Mouse (Mus musculus) embryo, embryonic 10.5 days (tissue): ENCODE results near the gene Maats1.
"Not testable (repeated sequence)": the region's sequence is repeated elsewhere in the genome, so short reads cannot be mapped to it uniquely, and the experiment has no call there.

Source experiments
- DNase-seq: peaks from one replicate; pipeline ENCODE4 v3.0.0-alpha.2; 2015; ENCODE audit warnings: low spot score

Maats1 gene

DNA sequence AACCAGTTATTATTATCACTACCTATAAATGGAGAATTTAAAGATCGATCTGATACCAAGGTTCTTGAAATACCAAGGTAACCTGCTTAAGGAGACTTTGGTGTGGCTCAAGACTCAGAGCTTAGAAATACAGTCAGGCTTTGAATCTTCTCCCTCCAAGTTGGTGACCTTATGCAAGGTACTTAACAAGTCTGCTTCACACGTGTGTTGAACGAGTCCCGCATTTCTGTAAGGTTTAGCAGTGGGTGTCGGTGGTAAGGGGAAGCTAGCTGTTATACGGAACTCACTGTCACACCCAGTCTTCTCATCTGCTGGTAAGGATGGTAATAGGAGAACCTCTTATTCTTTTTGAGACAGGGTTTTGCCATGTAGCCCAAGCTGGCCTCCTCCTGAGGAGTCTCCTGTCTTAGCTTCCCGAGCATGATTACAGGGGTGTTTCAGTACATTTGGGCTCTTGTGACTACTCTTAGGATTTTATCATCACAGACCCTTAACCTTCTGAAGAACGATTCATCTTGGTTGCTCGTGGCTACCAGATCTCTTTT lies 6.3 kb upstream of the Maats1 start:
- DNase-seq: no peak

DNA sequence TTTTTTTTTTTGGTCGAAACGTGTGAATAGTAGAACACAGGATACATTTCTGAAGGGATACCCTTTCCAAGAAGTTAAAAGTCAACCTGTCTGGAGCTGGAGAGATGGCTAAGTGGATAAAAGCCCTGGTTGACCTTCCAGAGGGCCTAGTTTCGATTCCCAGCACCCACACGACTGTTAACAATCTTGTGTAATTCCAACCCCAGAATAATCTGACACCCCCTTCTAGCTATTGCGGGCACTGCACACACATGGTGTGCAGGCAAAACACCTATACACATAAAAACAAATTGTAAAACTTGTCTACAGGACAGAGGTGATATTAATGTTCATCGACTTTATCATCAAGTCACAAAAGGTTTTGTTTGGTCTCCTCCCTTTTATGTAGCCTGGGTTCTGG lies 5.6 kb upstream of the Maats1 start:
- no peak for DNase-seq

DNA sequence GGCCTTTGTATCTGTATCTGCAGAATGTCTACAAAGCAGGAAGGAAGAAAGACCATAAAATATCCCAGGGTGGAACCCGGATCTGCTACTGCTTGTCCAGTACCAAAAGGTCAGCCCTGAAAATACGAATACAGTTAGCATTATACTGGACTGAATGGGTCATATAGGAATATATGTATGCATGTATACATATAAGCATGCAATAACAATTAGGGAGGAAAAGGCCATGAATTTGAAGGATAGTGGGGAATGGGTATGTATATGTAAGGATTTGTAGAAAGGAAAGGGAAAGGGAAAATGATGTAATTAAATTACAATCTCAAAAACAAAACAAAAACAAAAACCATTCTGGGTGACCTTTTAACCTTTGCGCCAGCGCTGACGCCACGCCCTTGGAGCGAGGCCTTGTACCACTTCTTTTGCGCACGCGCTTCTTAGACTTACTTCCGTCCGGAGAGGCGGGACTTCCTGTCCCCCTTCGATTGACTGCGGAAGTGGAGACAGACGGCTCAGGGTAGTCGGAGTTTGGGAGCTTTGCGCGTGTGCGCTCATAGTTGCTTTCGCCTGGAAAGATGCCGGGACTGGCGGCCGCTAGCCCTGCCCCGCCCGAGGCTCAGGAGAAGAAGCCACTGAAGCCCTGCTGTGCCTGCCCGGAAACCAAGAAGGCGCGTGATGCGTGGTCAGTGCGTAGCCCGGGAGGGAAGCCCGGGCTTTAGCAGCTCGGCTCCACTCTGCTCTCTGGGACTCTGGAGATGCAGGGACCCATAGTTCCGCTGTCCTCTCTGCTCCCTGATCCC lies 4.8 kb upstream of the Maats1 start, which contains the start of the genes Cox17 and Gm21987:
Gene Cox17 (plus strand): TSS at position 463 of the 797 bp plus-strand sequence.
Gene Gm21987 (plus strand): TSS at position 512 of the 797 bp plus-strand sequence.
- peak; percentile 98 for DNase-seq

DNA sequence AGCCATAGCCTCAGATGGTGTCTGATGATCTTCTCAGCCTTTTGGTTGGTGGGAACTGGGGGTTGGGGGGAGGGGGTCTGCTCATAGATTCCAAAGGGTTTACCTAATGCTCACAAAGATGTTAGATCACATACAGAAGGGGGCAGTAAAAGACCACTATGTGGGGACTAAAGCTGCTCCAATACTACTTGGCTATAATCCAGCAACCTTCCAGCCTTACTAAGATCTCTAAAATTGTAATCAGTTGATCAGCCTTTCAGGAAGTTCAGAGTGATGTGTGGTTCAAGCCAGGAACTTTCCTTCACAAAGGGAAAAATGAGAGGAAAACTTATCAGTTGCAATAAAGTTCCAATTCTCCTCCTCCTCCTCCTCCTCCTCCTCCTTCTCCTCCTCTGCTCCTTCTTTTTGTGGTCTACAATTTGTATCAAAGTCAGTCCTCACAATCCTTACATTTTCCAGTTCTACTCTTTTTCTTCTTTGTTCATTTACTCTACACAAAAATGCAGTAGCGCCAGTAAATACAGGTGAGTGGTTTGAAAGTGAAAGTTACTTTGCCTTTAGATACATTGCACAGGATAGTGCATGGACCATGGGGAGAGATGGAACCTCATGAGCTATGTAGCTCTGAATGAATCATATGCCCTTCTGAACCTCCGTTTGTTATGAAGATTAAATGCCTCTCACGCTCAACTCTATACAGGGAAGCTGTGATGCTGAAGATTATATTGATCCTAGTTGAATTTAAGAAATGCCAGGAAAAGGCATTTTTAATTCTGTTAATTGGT lies 3.2 kb upstream of the Maats1 start:
- DNase-seq: peak; percentile 81

DNA sequence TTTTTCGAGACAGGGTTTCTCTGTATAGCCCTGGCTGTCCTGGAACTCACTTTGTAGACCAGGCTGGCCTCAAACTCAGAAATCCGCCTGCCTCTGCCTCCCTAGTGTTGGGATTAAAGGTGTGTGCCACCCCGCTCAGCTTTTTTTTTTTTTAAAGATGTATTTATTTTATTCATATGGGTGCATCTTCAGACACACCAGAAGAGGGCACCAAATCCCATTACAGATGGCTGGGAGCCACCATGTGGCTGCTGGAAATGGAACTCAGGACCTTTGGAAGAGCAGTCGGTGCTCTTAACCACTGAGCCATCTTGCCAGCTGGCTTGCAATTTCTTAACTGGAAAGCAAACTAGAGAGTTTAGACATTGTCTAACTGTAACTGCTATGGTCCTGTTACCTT lies 3.9 kb downstream of the Maats1 start:
- DNase-seq: not testable (repeated sequence)

DNA sequence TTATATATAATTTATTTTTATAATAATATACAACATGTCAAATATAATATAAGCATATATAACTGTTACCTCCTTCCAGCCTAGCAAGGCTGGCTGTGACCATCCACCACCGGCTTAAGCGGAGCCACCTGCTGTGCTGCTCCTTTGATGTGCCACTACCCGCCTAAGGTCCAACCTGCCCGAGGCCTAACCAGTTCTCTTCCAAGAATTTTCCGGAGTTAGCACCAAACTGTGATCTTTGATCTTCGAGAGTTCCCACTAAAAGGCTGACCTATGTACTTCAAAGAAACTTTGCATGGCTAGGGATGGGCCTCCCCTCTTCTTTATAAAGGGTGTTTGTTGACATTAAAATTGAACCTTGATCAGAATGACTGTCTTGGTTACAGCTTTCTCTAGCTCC lies 7.5 kb downstream of the Maats1 start:
- no peak for DNase-seq

DNA sequence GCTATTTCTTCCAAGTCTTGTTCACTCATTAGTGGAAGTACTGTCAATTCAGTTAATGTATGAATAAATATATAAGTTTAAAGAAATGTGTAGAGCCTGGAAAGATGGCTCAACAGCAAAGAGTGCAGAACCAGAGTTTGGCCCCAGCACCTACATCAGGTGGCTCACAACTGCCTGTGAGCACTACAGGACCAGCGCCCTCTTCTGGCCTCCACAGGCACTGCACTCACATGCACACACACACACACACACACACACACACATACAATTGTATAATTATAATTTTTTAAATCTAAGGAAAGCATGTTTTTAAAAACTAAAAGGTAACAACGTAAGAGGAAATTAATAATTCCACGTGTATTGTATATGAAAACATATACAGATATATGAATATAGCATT lies 12.6 kb downstream of the Maats1 start:
- no peak for DNase-seq

DNA sequence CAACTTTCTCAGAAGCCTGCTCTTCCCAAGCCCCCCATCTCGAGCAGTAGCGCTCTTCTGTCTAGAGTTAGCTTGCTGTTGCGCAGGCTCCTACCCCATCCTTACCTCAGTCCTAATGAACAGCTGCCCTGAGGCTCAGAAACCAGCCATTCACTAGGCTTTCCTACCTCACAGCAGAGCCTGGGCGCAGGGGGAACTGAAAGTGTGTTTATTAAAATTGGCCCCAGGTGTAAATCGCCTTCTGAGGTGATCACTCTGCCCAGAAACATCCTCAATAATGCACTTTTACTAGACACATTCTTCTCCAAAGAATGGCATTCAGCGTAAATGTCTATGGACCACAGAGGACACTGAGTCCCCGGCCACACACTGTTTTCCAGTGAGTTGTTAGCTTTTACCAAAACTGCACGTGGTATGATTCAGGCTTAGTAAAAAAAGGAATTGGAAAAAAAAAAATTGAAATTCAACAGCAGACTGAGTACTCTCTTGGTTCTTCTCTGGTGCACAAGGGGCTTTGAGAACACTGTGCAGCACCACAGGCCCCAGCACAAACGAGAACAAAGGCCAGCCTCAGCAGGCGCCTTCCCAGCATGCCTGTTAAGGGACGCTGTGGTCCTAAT lies 15.1 kb downstream of the Maats1 start:
- DNase-seq: no peak

DNA sequence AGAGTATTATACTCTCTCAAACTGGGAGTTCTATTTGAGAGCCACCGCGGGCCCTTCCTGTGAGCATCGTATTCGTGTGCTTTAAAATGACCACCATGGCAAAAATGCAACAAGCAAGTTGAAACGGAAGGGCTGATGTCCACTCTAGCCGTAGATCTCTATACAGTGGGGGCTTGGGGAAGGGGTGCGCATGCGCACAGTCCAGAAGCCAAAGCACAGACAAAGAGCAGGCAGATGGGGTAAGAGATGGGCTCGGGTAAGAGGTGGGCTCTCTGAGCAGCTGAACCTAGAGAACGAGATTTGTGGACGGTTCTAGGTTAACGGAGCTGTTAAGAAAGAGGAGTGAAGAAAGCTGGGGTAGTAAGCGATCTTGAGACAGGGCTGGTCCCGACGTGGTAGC lies 17.6 kb downstream of the Maats1 start:
- no peak for DNase-seq

DNA sequence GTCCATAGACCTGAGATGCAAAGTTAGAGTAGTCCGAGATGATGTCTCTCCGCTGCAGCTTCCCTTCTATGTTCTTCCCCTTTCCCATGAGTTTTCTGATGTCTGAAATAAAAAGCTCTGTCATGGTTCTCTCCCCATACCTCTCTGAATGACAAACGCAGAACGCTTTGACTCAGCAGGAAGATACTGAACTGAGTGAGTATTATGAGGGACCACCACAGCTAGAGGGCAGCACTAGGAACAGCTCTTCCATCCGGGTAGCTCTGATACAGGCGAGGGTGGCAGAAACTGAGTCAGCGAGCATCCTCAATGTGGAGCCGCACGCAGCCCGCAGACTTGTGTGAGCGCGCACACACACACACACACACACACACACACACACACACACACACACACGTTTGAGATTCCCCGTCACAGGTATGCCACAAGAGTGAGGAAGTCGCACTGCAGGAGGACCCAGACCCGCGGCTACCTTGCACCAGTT lies 20.4 kb downstream of the Maats1 start:
- DNase-seq: peak; percentile 82

DNA sequence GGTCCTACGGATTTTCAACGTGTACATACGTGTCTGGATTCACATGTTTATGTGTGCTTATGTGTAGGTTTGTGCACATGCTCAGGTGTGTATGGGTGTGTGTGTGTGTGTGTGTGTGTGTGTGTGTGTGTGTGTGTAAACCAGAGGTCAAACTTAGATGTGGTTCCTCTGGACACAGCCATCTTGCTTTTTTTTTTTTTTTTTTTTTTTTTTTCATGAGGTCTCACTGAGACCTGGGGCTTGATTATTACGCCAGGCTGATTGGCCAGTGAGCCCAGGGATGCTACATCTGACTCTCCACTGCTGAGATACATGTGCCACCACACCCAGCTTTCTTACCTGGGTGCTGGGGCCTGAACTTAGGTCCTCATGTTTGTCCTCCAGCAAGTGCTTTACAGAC lies 22.9 kb downstream of the Maats1 start:
- DNase-seq: no peak

DNA sequence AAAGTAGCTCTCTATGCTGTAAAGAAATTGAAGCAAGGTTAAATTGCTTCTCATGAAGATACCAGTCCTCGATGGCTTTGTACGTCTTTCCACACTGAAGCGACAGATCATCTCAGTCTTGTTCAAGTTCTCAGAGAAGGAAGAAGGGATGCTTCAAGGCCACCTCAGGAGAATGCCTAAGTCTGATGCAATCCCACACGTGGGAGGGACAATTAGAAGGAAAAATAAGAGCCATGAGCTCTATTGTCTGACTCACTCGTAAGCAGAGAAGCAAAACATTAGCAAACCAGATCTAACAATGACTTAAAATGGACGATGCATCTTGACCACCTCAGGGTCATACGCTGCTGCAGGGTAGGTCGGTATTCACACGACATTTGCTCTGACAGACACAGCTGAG lies 23.5 kb downstream of the Maats1 start:
- no peak for DNase-seq

DNA sequence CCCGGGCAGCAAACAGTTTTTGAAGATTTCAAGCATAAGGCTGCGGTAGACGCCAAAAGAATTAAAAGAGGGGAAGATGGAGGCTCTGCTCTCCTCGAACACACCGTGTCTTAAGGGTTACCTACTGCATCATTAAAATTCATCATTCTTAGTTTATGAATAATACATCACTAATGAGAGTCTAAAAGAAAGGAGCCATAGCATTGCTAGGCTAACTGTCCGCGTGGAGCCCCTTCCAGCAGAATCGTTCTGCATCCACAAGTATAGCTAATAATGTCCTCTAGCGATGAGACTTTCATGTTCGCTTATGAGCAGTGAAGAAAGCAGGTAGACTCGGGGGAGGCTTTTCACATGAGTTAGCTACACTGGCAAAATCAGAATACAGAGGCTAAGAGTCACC lies 33.7 kb downstream of the Maats1 start:
- DNase-seq: no peak

DNA sequence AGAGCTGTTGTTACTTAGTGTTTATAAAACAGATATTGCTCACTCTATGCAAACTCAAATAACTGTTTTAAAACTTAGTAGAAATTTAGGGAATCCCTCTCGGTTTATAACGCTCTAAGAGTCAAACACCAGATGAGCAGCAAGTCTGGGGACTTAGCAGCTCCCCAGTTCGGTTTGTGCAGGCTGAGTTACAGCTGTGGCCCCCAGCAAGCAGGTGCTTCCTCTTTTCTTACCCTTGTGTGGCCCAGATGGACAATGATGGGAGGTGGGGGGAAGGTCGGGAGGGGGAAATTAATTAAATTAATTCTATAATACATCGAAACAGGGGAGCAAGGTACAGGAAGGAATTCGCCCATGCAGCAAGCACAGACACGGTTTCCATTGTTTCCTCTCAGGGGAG lies 34.3 kb downstream of the Maats1 start:
- no peak for DNase-seq

DNA sequence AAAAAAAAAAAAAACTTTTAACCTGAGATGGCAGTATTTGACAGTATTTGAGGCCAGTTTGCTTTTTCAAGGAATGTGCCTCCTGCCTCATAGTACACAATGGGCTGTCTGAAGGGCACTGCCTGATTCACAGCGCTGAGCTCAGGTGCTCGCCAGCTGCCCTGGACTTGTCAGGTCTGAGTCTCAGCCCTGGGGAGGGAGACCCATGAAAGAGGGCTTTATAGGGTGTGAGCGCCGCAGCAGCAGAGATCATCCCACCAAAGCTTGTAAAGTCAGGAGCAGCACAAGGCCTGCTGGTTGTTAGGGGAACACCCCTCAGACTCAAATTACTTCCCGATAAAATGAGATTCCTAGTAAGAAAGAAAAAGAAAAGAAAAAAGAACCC lies 34.7 kb downstream of the Maats1 start:
- DNase-seq: no peak

DNA sequence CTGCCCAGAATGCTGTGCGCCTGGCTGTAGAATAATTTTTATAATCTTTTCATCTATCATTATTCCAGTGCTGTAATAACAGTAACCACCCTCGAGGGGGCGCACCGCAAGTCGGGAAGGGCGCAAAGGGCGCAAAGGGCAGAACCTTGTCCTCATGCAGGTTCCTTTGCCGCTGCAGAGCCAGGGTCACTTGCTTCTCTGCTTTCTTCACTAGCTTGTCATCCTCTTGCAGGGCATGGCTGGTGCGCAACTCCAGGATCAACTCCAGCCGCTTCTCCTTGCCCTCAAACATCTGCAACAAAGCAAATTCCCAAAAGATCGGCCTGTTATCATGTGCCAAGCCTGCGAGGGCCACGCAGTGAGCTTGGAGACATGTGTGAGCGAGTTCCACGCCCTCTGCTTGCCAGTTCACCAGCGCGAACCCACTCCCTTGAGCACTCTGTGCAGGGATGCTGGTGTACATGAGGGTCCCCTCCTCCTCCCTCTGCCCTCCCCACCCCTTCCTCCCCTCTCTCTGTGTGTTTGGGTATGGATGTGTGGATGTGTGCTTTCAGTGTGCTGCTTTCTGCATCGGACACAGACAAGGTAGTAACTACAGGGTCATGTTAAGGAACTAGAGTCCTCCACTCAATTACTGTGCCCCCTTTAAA lies 35.2 kb downstream of the Maats1 start:
- no peak for DNase-seq

DNA sequence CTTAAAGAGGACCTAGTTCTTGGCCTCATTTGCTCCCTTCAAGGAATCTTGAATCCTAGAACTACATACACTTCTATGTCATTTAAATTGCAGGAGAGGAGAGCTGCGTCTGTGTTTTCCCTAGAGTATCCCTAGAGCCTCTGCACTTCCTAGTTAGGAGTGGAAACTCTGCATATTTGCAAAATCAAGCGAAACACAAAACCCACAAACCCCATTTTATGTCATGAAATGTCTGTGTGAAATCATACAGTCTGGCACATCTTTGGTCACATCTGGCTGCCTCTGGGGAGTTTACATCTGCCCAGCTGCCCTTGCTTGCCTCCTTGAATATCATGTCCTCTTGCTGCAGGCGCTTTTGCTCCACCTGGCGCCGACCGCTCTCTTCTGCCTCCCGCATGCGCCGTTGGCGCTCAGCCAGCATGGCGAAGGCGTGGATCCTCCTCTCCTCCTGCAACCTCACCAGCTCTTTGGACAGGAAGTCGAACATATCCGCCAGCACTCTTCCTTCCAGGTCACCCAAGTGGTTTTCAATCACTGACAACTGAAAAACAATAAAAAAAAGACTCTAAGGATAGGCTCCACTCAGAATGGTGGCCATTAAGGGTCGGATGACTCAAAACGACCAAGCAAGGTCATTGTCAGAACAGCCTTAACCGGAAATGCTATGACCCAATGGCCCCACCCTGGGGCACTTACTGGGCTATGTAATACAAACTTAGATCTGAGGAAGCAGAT lies 37.3 kb downstream of the Maats1 start:
- no peak for DNase-seq

DNA sequence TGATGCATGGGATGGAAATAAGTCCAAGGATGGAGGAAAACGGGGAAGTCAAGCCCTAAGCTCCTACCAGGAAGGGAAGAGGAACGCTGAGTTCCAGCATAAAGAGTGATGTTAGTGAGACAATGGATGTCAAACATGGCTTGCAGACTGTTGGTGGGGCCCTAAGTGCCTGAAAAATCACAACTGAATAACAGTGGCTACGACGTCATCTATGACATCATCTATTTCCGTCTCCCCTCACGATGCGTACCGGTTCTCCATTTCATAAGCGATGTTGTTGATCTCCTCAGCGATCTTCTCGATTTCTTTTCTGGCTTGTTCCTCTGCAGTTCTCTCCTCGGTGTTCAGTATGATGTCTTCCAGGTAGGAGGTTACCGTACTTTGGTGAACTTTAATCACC lies 39.6 kb downstream of the Maats1 start:
- no peak for DNase-seq

DNA sequence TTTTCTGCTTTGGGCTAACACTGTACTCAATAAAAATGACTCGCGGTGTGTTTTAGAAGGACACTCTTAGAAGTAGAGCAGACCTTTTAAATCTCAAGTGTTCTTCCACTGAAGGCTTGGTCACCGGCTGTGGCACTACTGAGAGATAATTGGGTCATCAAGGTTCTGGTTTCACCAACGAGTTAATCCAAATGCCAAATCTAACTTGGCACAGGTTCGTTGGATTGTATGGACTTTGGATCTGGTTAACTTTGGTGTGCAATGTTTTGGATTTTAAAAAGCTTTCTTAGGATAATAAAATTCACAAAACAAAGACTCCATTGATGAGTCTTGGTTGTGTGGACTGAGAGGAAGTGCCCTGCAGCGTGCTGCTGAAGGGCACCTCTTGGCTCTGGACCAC lies 43.5 kb downstream of the Maats1 start:
- no peak for DNase-seq

DNA sequence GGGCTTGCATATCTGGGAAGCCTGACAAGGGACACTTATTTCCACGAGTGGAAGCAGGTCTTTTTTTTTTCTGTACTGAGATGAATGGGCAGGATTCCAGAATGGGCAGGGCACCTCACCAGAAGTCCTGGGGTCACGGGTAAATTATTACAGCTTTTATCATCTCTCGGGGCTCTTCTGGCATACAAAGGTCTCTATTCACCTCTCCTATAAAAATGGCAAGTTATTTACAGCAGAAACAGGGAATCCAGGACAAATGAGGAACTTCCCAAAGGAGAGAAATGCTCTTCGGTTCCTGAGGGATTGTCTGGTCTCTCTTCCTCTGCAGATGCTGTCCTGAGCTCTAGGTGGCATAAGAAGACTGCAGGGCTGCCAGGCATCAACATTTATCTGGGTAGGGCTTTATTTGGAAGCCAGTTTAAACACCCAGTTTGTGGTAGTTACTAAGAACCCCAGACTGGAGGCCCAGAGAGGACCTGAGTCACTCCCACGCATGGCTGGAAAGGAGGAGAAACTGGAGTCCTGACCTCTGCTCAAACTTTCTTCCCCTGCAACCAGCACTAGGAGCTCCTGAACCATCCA lies 46.5 kb downstream of the Maats1 start:
- no peak for DNase-seq
